Mouse (Mus musculus): ENCODE data around the gene Mrgbp. TPM values are rescaled to one million over a fixed set of nuclear protein-coding genes. Genes with fewer than 3 reads are reported as not detected.
A peak's percentile ranks its signal among the peaks of the same experiment; 100 is the strongest.

Gene Mrgbp
- total and polyA plus RNA-seq, 3 experiments: 44.9 to 54.5 TPM; not detected in 1

- TF ChIP-seq MXI1 (IDR thresholded peaks at IDR 0.05; ENCODE audit: low read depth, low read length) (no peak), RAD21 (IDR thresholded peaks at IDR 0.05; ENCODE audit: low read depth, low read length) (no peak), GATA1 (IDR thresholded peaks at IDR 0.05; ENCODE audit: low read depth, low read length) (no peak), ETS1 (IDR thresholded peaks at IDR 0.05; ENCODE audit: low read depth, low read length) (no peak), USF2 (IDR thresholded peaks at IDR 0.05; ENCODE audit: borderline replicate concordance in 1 of 2, insufficient read depth in 1 of 2, low read depth in 1 of 2, low read length in 2 of 2) (no peak)
- Histone ChIP-seq H3K4me3 (ENCODE audit: control insufficient read depth in 1 of 2, insufficient read depth in 1 of 2, low read depth in 2 of 2, low read length in 2 of 2) (no peak overlapping the region), H3K27me3 (ENCODE audit: control insufficient read depth in 1 of 2, insufficient read depth in 2 of 2, low read length in 2 of 2) (peaks cover 0 to 3% of the 10 kb centered on the region in 2 experiments; a peak in 3 of 4 replicates), H3K79me2 (ENCODE audit: control insufficient read depth, insufficient read depth, low read length, poor library complexity) (no peaks in the 10 kb centered on the region), H3K27ac (ENCODE audit: control insufficient read depth, low read depth, low read length) (no peak overlapping the region), H3K36me3 (ENCODE audit: control insufficient read depth in 1 of 2, insufficient read depth in 2 of 2, low read length in 2 of 2) (peaks cover 0 to 11% of the 10 kb centered on the region in 2 experiments; a peak in 2 of 4 replicates), H3K9me3 (replicated peaks; ENCODE audit: insufficient read depth, low read length) (no peaks in the 10 kb centered on the region), H3K9ac (ENCODE audit: control insufficient read depth, low read depth, low read length, poor library complexity, severe bottlenecking) (no peak overlapping the region), H3K4me1 (ENCODE audit: control insufficient read depth in 1 of 2, insufficient read depth in 2 of 2, low read length in 2 of 2) (peaks cover 2 to 11% of the 10 kb centered on the region in 2 experiments)
- DNase-seq (ENCODE audit: low read depth, low spot score): no peak
Measured at GRCm38 (mm10) chr2:180576482-180576881, 4.6 kb upstream of the Mrgbp start.

GRCm38 (mm10) chr2:180578686-180579085 is 2.4 kb upstream of the Mrgbp start:
- Histone ChIP-seq H3K27me3 (ENCODE audit: control insufficient read depth in 1 of 2, insufficient read depth in 2 of 2, low read length in 2 of 2) (peaks cover 0 to 1% of the 10 kb centered on the region in 2 experiments; a peak in 3 of 4 replicates), H3K27ac (ENCODE audit: control insufficient read depth, low read depth, low read length) (no peak overlapping the region), H3K79me2 (ENCODE audit: control insufficient read depth, insufficient read depth, low read length, poor library complexity) (peaks cover 10% of the 10 kb centered on the region), H3K36me3 (ENCODE audit: control insufficient read depth in 1 of 2, insufficient read depth in 2 of 2, low read length in 2 of 2) (peaks cover 0 to 19% of the 10 kb centered on the region in 2 experiments; a peak in 2 of 4 replicates), H3K9me3 (replicated peaks; ENCODE audit: insufficient read depth, low read length) (no peaks in the 10 kb centered on the region), H3K4me1 (ENCODE audit: control insufficient read depth in 1 of 2, insufficient read depth in 2 of 2, low read length in 2 of 2) (peaks cover 5 to 19% of the 10 kb centered on the region in 2 experiments), H3K9ac (ENCODE audit: control insufficient read depth, low read depth, low read length, poor library complexity, severe bottlenecking) (no peak overlapping the region), H3K4me3 (ENCODE audit: control insufficient read depth in 1 of 2, insufficient read depth in 1 of 2, low read depth in 2 of 2, low read length in 2 of 2) (no peak overlapping the region)
- peak; percentile 74 for DNase-seq (ENCODE audit: low read depth, low spot score)
- TF ChIP-seq ELF1 (IDR thresholded peaks at IDR 0.05; ENCODE audit: low read depth, low read length) (no peak), CHD1 (IDR thresholded peaks at IDR 0.05; ENCODE audit: low read depth, low read length) (no peak), GATA1 (IDR thresholded peaks at IDR 0.05; ENCODE audit: low read depth, low read length) (no peak), ZC3H11A (IDR thresholded peaks at IDR 0.05; ENCODE audit: low read depth, low read length) (peak; percentile 44), ZNF384 (IDR thresholded peaks at IDR 0.05; ENCODE audit: low read depth, low read length) (no peak), GABPA (IDR thresholded peaks at IDR 0.05; ENCODE audit: low read depth, low read length) (no peak), MYB (IDR thresholded peaks at IDR 0.05; ENCODE audit: low read depth, low read length) (no peak), ZMIZ1 (IDR thresholded peaks at IDR 0.05; ENCODE audit: low read depth, low read length) (no peak), USF2 (IDR thresholded peaks at IDR 0.05; ENCODE audit: borderline replicate concordance in 1 of 2, insufficient read depth in 1 of 2, low read depth in 1 of 2, low read length in 2 of 2) (no peak), TCF12 (IDR thresholded peaks at IDR 0.05; ENCODE audit: low read depth, low read length) (no peak), USF1 (IDR thresholded peaks at IDR 0.05; ENCODE audit: low read depth, low read length) (no peak), POLR2AphosphoS5 (IDR thresholded peaks at IDR 0.05; ENCODE audit: borderline replicate concordance, low read depth, low read length) (no peak), CTCF (IDR thresholded peaks at IDR 0.05 in 2 of 3, conservative IDR thresholded peaks at IDR 0.05 in 1 of 3; ENCODE audit: control insufficient read depth in 1 of 3, insufficient read depth in 1 of 3, low read depth in 2 of 3, low read length in 3 of 3, poor library complexity in 1 of 3, severe bottlenecking in 1 of 3) (peak; percentile 84 to 93 (median 89)), NELFE (IDR thresholded peaks at IDR 0.05; ENCODE audit: low read depth, low read length) (no peak), RCOR1 (IDR thresholded peaks at IDR 0.05; ENCODE audit: low read depth, low read length) (no peak), MAX (IDR thresholded peaks at IDR 0.05; ENCODE audit: low read length) (no peak), SIN3A (IDR thresholded peaks at IDR 0.05; ENCODE audit: low read length) (no peak), RAD21 (IDR thresholded peaks at IDR 0.05; ENCODE audit: low read depth, low read length) (peak; percentile 86), CHD2 (IDR thresholded peaks at IDR 0.05; ENCODE audit: low read length) (no peak), SMC3 (IDR thresholded peaks at IDR 0.05; ENCODE audit: low read depth, low read length) (peak; percentile 64), MYC (IDR thresholded peaks at IDR 0.05; ENCODE audit: low read depth, low read length) (no peak), ETS1 (IDR thresholded peaks at IDR 0.05; ENCODE audit: low read depth, low read length) (no peak), HCFC1 (IDR thresholded peaks at IDR 0.05; ENCODE audit: low read depth, low read length) (no peak), NRF1 (IDR thresholded peaks at IDR 0.05; ENCODE audit: insufficient read depth, low read depth, low read length, poor library complexity, severe bottlenecking) (no peak), MAZ (IDR thresholded peaks at IDR 0.05; ENCODE audit: low read depth, low read length) (no peak)
